Mouse (Mus musculus): ENCODE measurements around the gene Ube2h.

GRCm38 (mm10) chr6:30263053-30263452 lies 41.3 kb downstream of the Ube2h start:
- no peak for TF ChIP-seq CTCF (IDR thresholded peaks at IDR 0.05; ENCODE audit: borderline replicate concordance, extremely low read depth, insufficient read depth, insufficient read length)
- TF ChIP-seq POLR2A (IDR thresholded peaks at IDR 0.05; ENCODE audit: borderline replicate concordance, extremely low read depth, insufficient read depth, insufficient read length, poor library complexity, severe bottlenecking): no peak
